Mouse (Mus musculus) megakaryocyte progenitor cell, adult 5-6 weeks (primary cell): ENCODE results near the gene Eif2ak4. TPM values are rescaled to one million over a fixed set of nuclear protein-coding genes. Genes with fewer than 3 reads are reported as not detected.

Experiments used
- ATAC-seq: replicated peaks from 2 replicates; pipeline ENCODE4 v1.8.0; 2016; ENCODE audit warnings: mild to moderate bottlenecking, moderate TSS enrichment, inconsistent platforms; ENCODE audit not compliant: poor library complexity
- total RNA-seq, 2 experiments: library from RNA; stranded (forward) in 1 of 2; stranded (reverse) in 1 of 2; fragments of 157-497, 149-512 nt in 1 of 2; fragments of 200-1000 nt in 1 of 2; gene quantifications; 2 replicates each; pipeline versions ENCODE4 v1.2.3 to v1.2.4; 2015 to 2017

Eif2ak4 gene
- total RNA-seq (2015) (14.1 and 19.8 TPM in 2 replicates), total RNA-seq (2017) (16.7 and 17.9 TPM in 2 replicates)

GRCm38 (mm10) chr2:118388341-118389335, at the start of gene Eif2ak4:
Gene Eif2ak4 (plus strand): TSS chr2:118388618.
- ATAC-seq, result peak; percentile 96

- ATAC-seq, result no peak
Observed at GRCm38 (mm10) chr2:118341295-118341694, 47.1 kb upstream of the Eif2ak4 start.

GRCm38 (mm10) chr2:118343897-118344296, 44.5 kb upstream of the Eif2ak4 start:
- ATAC-seq, result no peak

GRCm38 (mm10) chr2:118345535-118345934, 42.9 kb upstream of the Eif2ak4 start:
- ATAC-seq, result no peak

- ATAC-seq, result peak; percentile 63
Observed at GRCm38 (mm10) chr2:118353498-118353897, 34.9 kb upstream of the Eif2ak4 start.

GRCm38 (mm10) chr2:118353916-118354403, 34.5 kb upstream of the Eif2ak4 start:
- ATAC-seq, result peak; percentile 37; the same call in 1 of the 2 replicates

GRCm38 (mm10) chr2:118355138-118355719, 33.2 kb upstream of the Eif2ak4 start:
- no peak for ATAC-seq

- no peak for ATAC-seq
Observed at GRCm38 (mm10) chr2:118371841-118372240, 16.6 kb upstream of the Eif2ak4 start.

- no peak for ATAC-seq
Observed at GRCm38 (mm10) chr2:118372561-118372900, 15.9 kb upstream of the Eif2ak4 start.

- peak; percentile 29; the same call in 1 of the 2 replicates for ATAC-seq
Observed at GRCm38 (mm10) chr2:118372901-118373571, 15.4 kb upstream of the Eif2ak4 start, which contains the start of gene Gpr176. Gene Gpr176 (minus strand): TSS chr2:118373419.

GRCm38 (mm10) chr2:118373572-118374279, 14.7 kb upstream of the Eif2ak4 start:
- peak; percentile 70 for ATAC-seq

GRCm38 (mm10) chr2:118375522-118375921, 12.9 kb upstream of the Eif2ak4 start:
- ATAC-seq, result peak; percentile 69

GRCm38 (mm10) chr2:118375931-118376330, 12.5 kb upstream of the Eif2ak4 start:
- no peak; the same call in 1 of the 2 replicates for ATAC-seq

GRCm38 (mm10) chr2:118379756-118380155, 8.7 kb upstream of the Eif2ak4 start:
- no peak for ATAC-seq

- no peak; the same call in 1 of the 2 replicates for ATAC-seq
Observed at GRCm38 (mm10) chr2:118383387-118383786, 5.0 kb upstream of the Eif2ak4 start.

- no peak for ATAC-seq
Observed at GRCm38 (mm10) chr2:118389569-118389968, 1.2 kb downstream of the Eif2ak4 start.

- ATAC-seq, result no peak
Observed at GRCm38 (mm10) chr2:118390072-118390471, 1.7 kb downstream of the Eif2ak4 start.

- no peak for ATAC-seq
Observed at GRCm38 (mm10) chr2:118391201-118391600, 2.8 kb downstream of the Eif2ak4 start.

- ATAC-seq, result no peak
Observed at GRCm38 (mm10) chr2:118399751-118400150, 11.3 kb downstream of the Eif2ak4 start.
